Mouse (Mus musculus) adrenal gland, adult (tissue): ENCODE results near the gene Calb2.

ENCODE experiments used
- DNase-seq, 2 experiments: peaks; one replicate each; pipeline ENCODE4 v3.0.0; 2022 to 2023; ENCODE audit warnings: low spot score in 1 of 2; ENCODE audit not compliant: inconsistent age in 2 of 2

The Calb2 gene

GRCm38 (mm10) chr8:110168046-110168445 is at the start of gene Calb2:
TSS of gene Calb2 (minus strand) at chr8:110168210.
- DNase-seq: peak; percentile 15 to 32

- DNase-seq: peak; percentile 100
Observed at GRCm38 (mm10) chr8:110217681-110218131, 49.7 kb upstream of the Calb2 start.

DNA sequence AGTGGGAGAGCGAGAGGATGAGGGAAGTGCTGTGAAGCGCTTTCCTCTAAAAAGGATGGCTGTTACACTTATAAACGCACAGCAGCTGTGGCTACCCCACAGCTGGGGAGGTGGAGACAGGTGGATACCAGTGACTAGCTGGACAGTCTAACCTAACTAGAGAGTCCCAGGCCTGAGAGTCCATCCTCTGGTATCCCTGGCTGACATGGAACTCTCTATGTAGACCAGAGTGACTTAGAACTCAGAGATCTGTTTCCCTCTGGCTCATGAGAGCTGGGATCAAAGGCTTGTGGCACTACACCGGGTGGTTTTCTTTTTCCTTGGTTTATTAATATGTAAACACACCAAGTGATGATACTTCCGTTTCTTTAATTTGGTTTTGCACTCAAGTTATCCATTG is 49.2 kb upstream of the Calb2 start:
- peak in 1 of 2 experiments; percentile 21 for DNase-seq

DNA sequence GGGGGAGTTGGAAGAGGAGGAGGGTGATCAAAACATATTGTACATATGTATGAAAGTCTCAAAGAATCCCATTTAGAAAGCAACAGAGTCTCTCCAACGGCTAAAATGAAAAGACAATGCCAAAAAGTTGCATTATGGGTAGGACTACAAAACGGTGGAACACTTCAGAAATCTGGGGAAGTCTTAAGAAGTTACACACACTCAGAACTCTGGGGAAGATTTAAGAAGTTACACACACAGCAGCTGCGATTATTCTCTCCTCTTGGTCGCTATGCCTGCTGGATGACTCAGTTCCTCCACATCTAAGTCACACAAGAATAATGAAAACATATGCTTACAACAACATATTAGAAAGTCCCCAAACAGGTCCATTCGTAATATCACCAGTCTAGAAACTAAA is 48.2 kb upstream of the Calb2 start:
- DNase-seq: no peak

GRCm38 (mm10) chr8:110215365-110215764 is 47.4 kb upstream of the Calb2 start, which contains the start of gene Cmtr2:
TSS of gene Cmtr2 (plus strand) at chr8:110215665.
- DNase-seq: no peak

GRCm38 (mm10) chr8:110201806-110202205 is 33.8 kb upstream of the Calb2 start:
- peak in 1 of 2 experiments; percentile 28 for DNase-seq

- peak; percentile 30 to 69 for DNase-seq
Observed at GRCm38 (mm10) chr8:110196678-110197077, 28.7 kb upstream of the Calb2 start.

GRCm38 (mm10) chr8:110188961-110189750 is 21.1 kb upstream of the Calb2 start:
- DNase-seq: no peak

DNA sequence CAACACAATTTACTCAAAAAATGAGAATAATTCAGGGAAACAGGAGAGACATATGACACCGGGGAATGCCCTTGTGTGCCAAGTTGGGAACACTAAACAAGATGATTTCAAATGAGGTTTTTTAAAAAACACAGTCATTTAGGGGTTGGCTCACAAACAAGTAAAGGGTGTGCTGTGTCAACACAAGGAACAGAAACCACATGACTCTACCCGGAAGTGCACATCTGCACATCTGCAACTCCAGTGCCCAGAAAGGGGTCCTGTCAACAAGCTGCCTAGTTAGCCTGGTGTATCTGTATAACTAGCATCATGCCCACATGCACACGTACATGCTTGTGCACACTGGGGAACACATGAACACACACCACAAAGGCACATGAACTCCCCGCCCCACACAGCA is 17.5 kb upstream of the Calb2 start:
- DNase-seq: no peak

GRCm38 (mm10) chr8:110183748-110184147 is 15.7 kb upstream of the Calb2 start:
- no peak for DNase-seq

- DNase-seq: no peak
Observed at GRCm38 (mm10) chr8:110182735-110183367, 14.8 kb upstream of the Calb2 start.

- DNase-seq: no peak
Observed at GRCm38 (mm10) chr8:110177359-110178155, 9.5 kb upstream of the Calb2 start.

GRCm38 (mm10) chr8:110174826-110175225 is 6.8 kb upstream of the Calb2 start:
- DNase-seq: no peak

DNA sequence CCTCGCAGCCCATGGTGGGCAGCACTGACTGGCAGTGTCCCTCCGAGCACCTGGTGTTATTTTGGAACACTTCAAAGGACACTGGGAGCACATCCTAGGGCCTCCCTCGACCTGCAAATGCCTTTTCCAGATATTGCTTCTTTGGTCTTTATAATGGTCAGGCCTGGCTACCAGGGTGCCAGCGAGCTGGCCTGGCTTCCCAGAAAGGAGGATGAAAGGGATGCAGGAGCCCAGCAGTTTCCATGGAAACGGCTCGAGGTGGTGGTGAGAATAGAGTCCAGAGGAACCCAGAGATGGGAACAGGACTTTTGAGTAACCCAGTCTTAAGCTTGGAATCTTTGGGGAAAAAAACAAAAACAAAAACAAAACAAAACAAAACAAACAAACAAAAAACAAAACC is 4.2 kb upstream of the Calb2 start:
- no peak for DNase-seq

DNA sequence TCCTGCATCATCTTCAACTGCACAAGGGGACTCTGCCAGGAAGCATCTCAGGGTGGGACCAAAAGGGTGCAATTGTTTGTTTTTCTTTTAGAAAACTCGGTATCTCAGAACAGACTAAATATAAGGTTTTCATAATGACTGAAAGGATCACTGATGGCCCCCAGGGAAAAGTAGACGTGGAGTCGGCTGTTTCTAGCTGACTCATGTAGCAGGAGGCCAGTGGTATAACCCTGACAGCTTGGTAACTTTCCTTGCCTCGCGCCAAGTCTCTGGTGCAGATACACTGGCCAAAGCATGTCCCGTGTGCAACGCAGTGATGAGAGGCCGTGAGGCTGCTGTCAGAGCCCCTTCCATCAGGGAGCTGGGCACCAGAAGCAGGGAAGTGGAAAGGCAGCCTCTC is 1.7 kb downstream of the Calb2 start:
- DNase-seq: no peak

DNA sequence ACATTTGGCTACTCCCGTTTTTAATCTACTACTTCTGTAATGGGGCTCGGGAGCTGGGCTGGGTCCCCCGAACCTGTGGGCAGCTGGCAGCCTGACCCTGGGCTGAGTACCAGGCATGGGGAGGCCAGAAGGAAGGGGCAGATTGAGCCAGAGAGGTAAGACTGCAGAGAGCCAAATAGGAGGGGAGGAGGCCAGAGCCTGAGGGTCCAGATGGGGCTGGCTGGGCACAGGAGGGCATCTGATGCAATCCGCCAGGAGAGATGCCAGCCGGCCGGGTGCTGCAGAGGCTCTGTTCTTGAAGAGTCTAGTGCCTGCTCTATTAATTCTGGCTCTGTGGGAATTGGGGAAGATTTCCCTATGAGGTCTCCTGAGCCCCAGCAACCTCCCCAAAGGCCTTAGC is 6.0 kb downstream of the Calb2 start:
- no peak for DNase-seq

DNA sequence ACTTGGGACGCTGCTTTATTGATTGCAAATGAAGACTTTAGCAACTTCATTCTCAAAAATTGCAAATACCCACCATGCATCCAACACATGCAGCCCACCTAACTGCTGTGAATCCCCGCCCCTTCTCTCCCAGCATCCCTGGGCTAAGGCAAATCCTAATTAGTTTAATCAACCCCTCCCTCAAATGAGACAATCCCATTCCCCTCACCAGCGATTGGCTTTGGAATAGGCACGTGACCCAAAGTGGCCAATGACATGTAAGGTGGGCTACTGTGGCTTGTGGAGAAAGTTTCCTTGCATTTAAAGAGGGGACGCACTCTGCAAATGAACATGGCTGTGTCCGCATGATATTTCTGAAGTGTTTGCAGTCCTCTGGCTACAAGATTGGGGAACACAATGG is 15.1 kb downstream of the Calb2 start:
- DNase-seq: no peak

GRCm38 (mm10) chr8:110145538-110145937 is 22.5 kb downstream of the Calb2 start:
- DNase-seq: peak; percentile 17 to 69

GRCm38 (mm10) chr8:110140770-110141169 is 27.2 kb downstream of the Calb2 start:
- no peak for DNase-seq

- no peak for DNase-seq
Observed at GRCm38 (mm10) chr8:110140156-110140555, 27.9 kb downstream of the Calb2 start.

- DNase-seq: no peak
Observed at GRCm38 (mm10) chr8:110135515-110135914, 32.5 kb downstream of the Calb2 start.

DNA sequence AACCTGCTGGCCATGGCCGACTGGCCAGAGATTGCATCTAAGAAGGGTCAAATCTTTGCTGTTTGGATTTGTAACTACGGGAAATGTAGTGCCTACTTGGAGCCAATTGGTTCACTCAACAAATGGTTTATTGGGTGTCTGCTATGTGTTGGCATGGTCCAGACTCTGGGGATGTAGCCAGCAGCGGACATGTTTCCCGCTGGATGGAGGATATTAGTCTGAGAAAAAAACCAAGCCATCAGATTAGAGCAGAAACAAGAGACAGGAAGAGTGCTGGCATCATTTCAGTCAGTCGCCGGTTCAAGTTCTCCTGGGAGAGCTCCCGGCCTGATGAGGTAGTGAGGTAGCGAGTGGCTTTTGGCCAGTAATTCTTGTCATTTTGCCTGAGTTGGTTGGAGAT is 33.8 kb downstream of the Calb2 start:
- DNase-seq: no peak
